Mouse (Mus musculus) NIH3T3 (cell line): ENCODE data around the gene Golga1.
A peak's percentile ranks its signal among the peaks of the same experiment; 100 is the strongest.

Experiments
- DNase-seq: peaks from one replicate; pipeline ENCODE4 v3.0.0-alpha.2; 2012; ENCODE audit warnings: low read depth

The Golga1 gene

GRCm38 (mm10) chr2:38975181-38975580 lies 90.2 kb downstream of the Golga1 start:
- no peak for DNase-seq

- peak; percentile 50 for DNase-seq
Observed at GRCm38 (mm10) chr2:38974171-38974570, 91.2 kb downstream of the Golga1 start.

DNA sequence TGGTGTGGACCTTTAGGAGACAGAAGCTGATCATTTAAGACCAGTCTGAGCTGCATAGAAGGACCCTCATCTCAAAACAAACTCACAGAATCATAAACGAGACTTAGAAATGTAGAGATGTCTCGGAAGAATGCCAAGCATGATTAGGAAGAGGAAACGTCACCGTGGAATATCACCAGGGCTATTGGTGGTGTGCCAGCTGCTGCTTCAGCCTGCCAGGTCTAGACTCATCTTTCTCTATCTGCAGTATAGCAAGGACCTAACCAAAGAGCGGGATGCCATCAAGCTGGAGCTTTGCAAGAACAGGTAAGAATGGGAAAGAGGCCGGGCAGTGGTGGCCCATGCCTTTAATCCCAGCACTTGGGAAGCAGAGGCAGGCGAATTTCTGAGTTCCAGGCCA lies 91.6 kb downstream of the Golga1 start:
- peak; percentile 41 for DNase-seq

DNA sequence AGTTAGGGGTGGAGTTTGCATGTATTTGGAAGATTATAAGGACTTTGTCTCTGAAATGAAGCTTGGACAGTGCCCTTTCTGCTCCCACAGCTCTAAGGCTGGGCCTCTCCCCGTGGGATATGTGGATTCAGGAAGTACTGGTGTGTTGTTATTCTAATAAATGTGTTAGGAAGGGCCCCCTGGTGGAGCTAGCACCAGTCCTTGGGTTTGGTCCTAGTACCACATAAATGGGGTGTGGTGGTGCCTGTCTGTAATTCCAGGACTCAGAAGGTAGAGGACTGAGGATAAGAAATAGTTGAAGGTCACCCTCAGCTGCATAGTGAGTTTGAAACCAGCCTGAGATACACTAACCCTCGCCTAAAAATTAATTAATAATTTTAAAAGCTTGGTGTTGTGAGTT lies 92.1 kb downstream of the Golga1 start:
- DNase-seq, result peak; percentile 22

DNA sequence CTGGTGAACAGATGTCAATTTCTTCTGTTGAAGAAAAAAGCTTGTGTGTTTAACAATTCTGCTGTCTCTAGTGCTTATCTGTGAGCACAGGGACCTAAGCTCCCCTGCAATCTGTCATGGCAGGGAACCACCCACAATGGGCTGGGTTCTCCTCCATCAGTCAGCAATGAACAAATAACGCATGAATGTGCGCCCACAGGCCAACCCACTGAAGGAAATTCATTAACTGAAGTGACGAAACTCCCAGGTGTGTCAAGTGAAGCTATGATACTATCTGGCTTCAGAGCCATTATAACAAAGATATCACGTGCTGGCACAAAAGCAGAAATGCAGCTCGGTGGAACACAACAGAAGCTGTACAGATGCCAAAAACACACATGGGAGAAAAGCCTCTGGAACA lies 95.3 kb downstream of the Golga1 start:
- DNase-seq, result no peak

- DNase-seq, result no peak
Observed at GRCm38 (mm10) chr2:38969650-38970049, 95.7 kb downstream of the Golga1 start.
